Mouse (Mus musculus) hindbrain, embryonic 10.5 days (tissue): ENCODE measurements around the gene Dnajc3. TPM values are rescaled to one million over a fixed set of nuclear protein-coding genes. Genes with fewer than 3 reads are reported as not detected.

ENCODE experiments used
- DNase-seq: peaks from one replicate; pipeline ENCODE4 v3.0.0-alpha.2; 2017; ENCODE audit warnings: low spot score
- H3K27ac ChIP-seq: fragments of 300-500 bp; sonication (generic); 2 replicates; pipeline ENCODE4 v1.5.1; 2016; ENCODE audit warnings: mild to moderate bottlenecking, moderate library complexity
- H3K27me3 ChIP-seq: fragments of 300-500 bp; sonication (generic); 2 replicates; pipeline ENCODE4 v1.6.1; 2016; ENCODE audit warnings: mild to moderate bottlenecking; ENCODE audit not compliant: poor library complexity, insufficient read depth, severe bottlenecking
- H3K36me3 ChIP-seq: fragments of 300-500 bp; sonication (generic); 2 replicates; pipeline ENCODE4 v1.6.1; 2016; ENCODE audit warnings: mild to moderate bottlenecking, moderate library complexity
- H3K4me1 ChIP-seq: fragments of 300-500 bp; sonication (generic); replicated peaks from 2 replicates; pipeline ENCODE4 v1.6.1; 2016; ENCODE audit warnings: mild to moderate bottlenecking
- H3K4me3 ChIP-seq: fragments of 300-500 bp; sonication (generic); 2 replicates; pipeline ENCODE4 v1.5.1; 2016; ENCODE audit warnings: mild to moderate bottlenecking, moderate library complexity
- H3K9me3 ChIP-seq: fragments of 300-500 bp; sonication (generic); 2 replicates; pipeline ENCODE4 v1.6.1; 2016; ENCODE audit warnings: mild to moderate bottlenecking, moderate library complexity
- WGBS: fragments of 180-500 bp; shearing (Covaris S2); methylation state at CpG from one replicate; pipeline ENCODE4 v1.1.7; 2016; 5-methylcytosine and 5-hydroxymethylcytosine counted together
- polyA plus RNA-seq: library from polyadenylated mRNA; unstranded; fragments of >200 nt; fragmentation: Nextera tagmentation; extraction: Ambion mirVana; gene quantifications from 2 replicates; pipeline ENCODE4 v1.2.1, GENCODE M21; 2016

The Dnajc3 gene
- polyA plus RNA-seq, 1 experiment from 2014 or later, result 25.4 TPM

DNA sequence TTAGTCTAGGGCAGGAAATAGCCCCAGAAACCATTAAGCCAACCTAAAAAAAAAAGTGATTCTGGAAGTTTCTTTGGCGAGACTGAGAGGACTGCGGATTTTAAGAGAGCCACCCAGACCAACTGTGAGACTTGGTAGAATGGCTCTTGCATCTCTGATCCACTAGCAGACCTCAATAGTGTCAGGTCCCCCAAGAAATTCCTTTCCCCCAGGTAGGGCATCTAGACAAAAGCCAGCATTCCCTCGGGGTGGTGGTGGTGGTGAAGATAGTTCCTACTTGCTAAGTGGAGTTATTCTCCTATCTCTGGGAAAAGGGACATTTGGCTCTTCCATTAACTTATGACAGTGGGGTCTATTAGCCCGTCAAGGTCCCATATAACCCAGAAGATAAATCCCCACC is 824 bp upstream of the Dnajc3 start:
- Histone ChIP-seq H3K4me1 (peaks cover 39% of the 10 kb centered on the region), H3K4me3 (peak overlapping the region; percentile 99), H3K36me3 (no peaks in the 10 kb centered on the region), H3K9me3 (no peaks in the 10 kb centered on the region), H3K27ac (peak overlapping the region; percentile 97), H3K27me3 (no peaks in the 10 kb centered on the region)
- no peak for DNase-seq
- WGBS, result 31% methylated on average over 4 of the region's 4 CpGs

DNA sequence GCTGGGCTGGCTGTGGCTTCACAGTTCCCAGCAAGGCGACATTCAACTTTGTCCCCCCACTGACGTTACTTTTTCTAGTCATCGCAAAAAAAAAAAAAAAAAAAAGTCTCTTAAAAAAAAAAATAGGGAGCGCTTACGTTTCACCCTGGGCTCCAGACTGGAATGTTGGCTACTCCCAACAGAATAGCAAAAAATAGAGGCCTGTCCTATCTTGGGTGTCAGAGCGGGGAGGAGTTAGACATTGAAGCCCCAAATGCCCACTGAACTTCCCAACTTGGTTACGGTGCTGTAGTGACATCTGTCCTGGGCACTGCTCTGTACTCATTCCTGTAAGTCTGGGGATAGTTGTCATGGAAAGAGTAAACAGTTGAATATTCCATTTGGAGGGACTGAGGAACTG is 775 bp downstream of the Dnajc3 start:
- 1% methylated on average over 7 of the region's 7 CpGs for WGBS
- peak; percentile 20 for DNase-seq

DNA sequence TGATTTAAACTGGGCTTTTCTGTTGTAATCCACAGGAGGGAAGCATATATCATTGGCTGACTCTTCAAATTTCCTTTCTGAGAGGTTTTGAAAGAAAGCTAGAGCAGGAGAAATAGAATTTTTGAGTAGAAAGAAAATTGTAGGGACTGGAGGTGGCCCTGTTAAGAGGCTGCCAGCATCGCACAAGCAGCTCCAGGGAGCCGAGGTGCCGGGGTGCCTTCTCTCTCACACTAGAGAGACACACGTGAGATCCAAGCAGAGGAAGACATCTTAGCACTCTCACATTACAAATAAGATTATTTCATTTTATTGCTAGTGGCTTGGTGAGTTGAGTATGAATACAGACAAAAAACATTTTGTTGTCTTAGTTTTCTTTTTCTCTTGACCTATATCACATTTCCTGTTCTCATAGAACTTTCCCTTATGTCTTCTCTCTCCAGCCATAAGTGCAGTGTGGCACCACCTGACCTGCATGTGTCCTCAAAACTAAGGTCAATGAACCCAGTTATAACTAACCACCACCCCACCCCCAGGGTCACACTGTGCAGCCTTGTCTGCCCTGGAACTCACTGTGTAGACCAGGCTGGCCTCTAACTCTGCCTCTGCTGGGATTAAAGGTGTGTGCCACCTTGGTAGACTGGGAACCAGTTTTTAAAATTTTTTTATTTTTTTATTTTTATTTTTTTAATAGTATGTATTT is 3.2 kb downstream of the Dnajc3 start:
- no peak for DNase-seq
- H3K27me3 ChIP-seq, result no peaks in the 10 kb centered on the region
- H3K4me1 ChIP-seq, result peaks cover 43% of the 10 kb centered on the region
- no peak overlapping the region for H3K4me3 ChIP-seq
- H3K36me3 ChIP-seq, result no peaks in the 10 kb centered on the region
- WGBS, result 79% methylated on average over 4 of the region's 4 CpGs
- H3K27ac ChIP-seq, result no peak overlapping the region
- no peaks in the 10 kb centered on the region for H3K9me3 ChIP-seq

More for the DNA sequence above, 775 bp downstream of the Dnajc3 start:
- no peaks in the 10 kb centered on the region for H3K9me3 ChIP-seq
- H3K36me3 ChIP-seq, result no peaks in the 10 kb centered on the region
- peak overlapping the region; percentile 97 for H3K27ac ChIP-seq
- H3K4me1 ChIP-seq, result peaks cover 43% of the 10 kb centered on the region
- H3K27me3 ChIP-seq, result no peaks in the 10 kb centered on the region
- peak overlapping the region; percentile 99 for H3K4me3 ChIP-seq

DNA sequence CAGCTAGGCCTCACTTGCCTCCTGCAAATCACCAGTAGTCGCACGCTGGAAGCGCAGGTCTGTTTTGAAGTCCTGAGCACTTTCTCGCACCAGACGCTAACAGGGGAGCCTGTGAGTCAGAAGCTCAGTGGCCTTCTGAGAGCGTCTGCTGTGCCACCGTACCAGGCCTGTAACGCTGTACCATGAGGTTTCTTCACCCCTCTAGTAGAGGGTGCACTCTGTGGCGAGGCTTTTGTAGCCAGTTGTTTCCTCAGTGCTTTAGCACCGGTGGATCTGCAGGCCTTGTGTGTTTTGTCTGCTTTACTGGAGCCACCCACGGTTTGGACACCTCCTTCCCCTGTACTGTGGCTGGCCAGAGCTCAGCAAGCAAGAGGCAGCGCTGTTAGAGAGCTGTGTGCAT is 4.3 kb downstream of the Dnajc3 start:
- WGBS, result 40% methylated on average over 12 of the region's 12 CpGs
- H3K4me3 ChIP-seq, result no peak overlapping the region
- H3K4me1 ChIP-seq, result peaks cover 34% of the 10 kb centered on the region
- H3K36me3 ChIP-seq, result no peaks in the 10 kb centered on the region
- DNase-seq, result no peak
- H3K9me3 ChIP-seq, result no peaks in the 10 kb centered on the region
- no peaks in the 10 kb centered on the region for H3K27me3 ChIP-seq
- 0 out of 2 replicates have a peak overlapping the region, but pooled peaks have one; percentile 23 for H3K27ac ChIP-seq

DNA sequence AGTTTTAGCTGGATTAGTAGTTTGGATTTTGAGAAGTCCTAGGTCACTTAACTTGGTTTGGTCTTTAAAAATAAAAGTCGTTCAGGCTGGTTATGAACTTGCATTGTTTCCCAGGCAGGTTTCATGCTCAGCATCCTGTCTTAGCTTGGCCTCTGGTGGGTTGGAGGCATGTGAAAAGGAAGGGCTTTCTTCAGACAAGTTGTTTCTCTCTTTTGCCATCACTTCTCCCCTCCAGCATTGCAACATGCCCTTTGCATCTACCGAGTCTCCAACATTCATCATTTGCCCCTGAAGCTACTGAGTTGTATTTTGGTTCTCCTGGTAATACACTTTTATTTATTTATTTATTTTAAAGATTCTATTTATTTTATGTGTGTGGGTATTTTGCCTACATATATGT is 6.9 kb downstream of the Dnajc3 start:
- Histone ChIP-seq H3K4me3 (no peak overlapping the region), H3K9me3 (no peaks in the 10 kb centered on the region), H3K36me3 (no peaks in the 10 kb centered on the region), H3K27me3 (no peaks in the 10 kb centered on the region), H3K4me1 (peaks cover 17% of the 10 kb centered on the region), H3K27ac (no peak overlapping the region)
- no peak for DNase-seq
- WGBS, result 90% methylated on average over 2 of the region's 2 CpGs

DNA sequence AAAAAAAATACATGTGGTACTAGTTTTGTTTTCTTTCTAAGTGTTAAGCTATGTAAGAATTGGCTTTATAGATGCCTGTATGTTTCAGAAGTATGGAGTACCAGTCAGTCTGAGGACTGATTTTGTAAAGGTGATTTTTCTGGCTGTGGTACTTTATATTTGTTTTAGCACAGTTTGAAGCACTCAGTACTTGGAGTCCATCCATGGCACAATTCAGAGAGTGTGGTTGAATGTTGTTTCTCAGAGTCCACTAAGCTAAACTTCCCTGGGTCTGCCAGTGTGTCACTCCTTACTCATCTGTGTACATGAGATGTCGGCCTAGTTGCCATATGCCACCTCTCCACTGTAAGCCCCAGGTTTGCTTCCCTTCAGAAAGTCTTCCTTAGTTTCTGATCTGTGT is 11.1 kb downstream of the Dnajc3 start:
- no peak for DNase-seq
- no peak overlapping the region for H3K27ac ChIP-seq
- WGBS, result 90% methylated on average over 1 of the region's 1 CpGs
- H3K4me1 ChIP-seq, result 0 out of 2 replicates have a peak, but pooled peaks cover 7% of the 10 kb centered on the region
- no peaks in the 10 kb centered on the region for H3K9me3 ChIP-seq
- no peaks in the 10 kb centered on the region for H3K27me3 ChIP-seq
- peaks cover 10% of the 10 kb centered on the region for H3K36me3 ChIP-seq
- H3K4me3 ChIP-seq, result no peak overlapping the region

DNA sequence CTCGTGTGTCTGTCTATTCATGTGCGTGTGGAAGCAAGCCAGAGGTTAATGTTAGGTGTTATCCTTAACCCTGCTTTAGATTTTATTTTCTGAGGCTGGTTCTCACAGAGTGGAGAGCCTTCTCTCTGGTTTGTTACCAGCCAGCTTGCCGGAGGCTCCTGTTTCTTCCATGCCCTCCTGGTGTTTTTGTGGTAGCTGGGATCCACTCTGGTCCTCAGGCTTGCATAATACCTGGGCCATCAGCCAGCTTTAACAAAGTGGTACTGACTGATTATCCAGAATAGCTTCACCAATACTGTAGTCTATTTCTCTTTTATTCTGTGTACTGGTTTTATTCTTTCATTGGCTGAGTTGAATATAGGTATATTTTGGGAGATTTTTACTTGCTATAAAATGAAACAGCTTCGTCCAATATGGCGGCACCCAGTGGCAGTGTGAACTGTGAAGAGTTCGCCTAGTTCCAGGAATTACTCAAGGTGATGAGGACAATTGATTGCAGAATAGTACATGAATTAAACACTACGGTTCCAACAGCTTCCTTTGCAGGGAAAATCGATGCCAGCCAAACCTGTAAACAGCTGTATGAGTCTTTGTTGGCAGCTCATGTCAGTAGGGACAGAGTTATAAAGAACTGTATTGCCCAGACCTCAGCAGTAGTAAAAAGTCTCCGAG is 14.3 kb downstream of the Dnajc3 start:
- WGBS, result 91% methylated on average over 9 of the region's 9 CpGs
- Histone ChIP-seq H3K36me3 (peaks cover 31% of the 10 kb centered on the region), H3K4me1 (0 out of 2 replicates have a peak, but pooled peaks cover 7% of the 10 kb centered on the region), H3K27ac (no peak overlapping the region), H3K9me3 (no peaks in the 10 kb centered on the region), H3K27me3 (no peaks in the 10 kb centered on the region), H3K4me3 (no peak overlapping the region)
- no peak for DNase-seq

DNA sequence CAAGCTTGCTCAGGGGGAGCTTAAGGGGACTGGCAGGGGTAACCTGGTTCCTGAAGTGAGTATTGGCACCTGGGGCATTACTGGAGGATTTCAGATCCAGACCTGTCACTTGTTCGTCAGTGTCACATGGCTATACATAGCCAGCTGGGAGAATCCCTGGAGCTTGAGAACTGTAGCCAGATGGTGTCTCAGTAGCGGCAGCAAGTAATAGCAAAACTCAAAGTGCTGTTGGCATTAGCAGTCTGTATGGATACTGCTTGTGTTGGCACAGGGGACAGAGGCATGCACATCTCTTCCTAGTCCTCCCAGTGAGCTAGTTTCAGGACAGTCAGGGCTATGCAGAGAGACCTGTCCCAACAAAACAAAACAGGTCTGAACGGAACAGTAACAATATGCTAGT is 20.2 kb downstream of the Dnajc3 start:
- Histone ChIP-seq H3K9me3 (no peaks in the 10 kb centered on the region), H3K27ac (no peak overlapping the region), H3K4me3 (no peak overlapping the region), H3K27me3 (no peaks in the 10 kb centered on the region), H3K4me1 (no peaks in the 10 kb centered on the region), H3K36me3 (peaks cover 77% of the 10 kb centered on the region)
- WGBS, result 89% methylated on average over 3 of the region's 3 CpGs
- no peak for DNase-seq

DNA sequence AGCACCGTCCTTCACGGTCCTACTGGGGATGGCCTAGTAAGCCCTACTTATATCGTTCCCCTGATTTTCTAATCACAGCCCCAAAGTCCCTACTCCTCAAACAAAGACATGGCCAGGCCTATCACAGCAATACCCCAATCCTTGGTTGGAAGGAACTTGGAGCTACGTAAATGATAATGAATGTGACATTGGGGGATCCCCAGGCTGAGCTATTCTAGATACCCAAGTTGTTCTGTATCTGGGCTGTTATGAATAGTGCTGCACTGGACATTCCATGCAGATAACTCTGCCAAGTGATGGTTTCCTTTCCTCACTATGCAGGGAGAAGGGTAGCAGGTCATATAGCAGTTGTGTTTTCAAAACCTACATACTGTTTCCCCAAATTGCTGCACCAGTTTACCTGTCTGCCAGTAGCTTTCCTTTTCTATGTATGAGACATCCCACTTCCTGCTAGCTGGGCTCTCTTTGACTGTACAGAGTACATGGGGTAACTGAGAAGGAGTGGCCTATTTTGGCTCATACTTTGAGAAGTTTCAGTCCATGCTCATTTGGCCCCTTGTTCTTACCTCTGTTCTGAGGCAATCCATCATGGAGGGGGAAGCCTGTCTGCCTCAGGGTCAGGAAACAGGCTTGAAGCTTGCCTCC is 27.7 kb downstream of the Dnajc3 start:
- H3K27ac ChIP-seq, result no peak overlapping the region
- peaks cover 56% of the 10 kb centered on the region for H3K36me3 ChIP-seq
- 96% methylated on average over 4 of the region's 4 CpGs for WGBS
- no peaks in the 10 kb centered on the region for H3K27me3 ChIP-seq
- no peaks in the 10 kb centered on the region for H3K9me3 ChIP-seq
- no peaks in the 10 kb centered on the region for H3K4me1 ChIP-seq
- H3K4me3 ChIP-seq, result no peak overlapping the region
- DNase-seq, result no peak

DNA sequence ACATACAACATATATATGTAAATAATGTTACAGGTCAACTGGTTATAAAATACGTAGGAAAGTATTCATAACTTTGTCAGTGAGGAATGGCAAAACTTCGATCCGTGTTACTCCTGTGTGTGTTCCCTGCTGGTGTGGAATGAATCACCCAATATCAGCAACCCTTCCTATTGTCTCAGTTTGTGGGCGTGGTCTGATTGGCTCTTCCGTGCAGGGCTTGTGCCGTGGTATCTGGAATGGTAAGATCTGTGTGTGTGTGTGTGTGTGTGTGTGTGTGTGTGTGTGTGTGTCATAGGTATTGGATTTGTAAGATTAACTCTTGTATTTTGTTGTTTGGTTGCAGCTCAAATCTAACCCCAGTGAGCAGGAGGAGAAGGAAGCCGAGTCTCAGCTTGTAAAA is 29.9 kb downstream of the Dnajc3 start:
- Histone ChIP-seq H3K4me1 (no peaks in the 10 kb centered on the region), H3K9me3 (no peaks in the 10 kb centered on the region), H3K36me3 (peaks cover 57% of the 10 kb centered on the region), H3K4me3 (no peak overlapping the region), H3K27me3 (no peaks in the 10 kb centered on the region), H3K27ac (no peak overlapping the region)
- 88% methylated on average over 7 of the region's 7 CpGs for WGBS
- DNase-seq, result no peak

DNA sequence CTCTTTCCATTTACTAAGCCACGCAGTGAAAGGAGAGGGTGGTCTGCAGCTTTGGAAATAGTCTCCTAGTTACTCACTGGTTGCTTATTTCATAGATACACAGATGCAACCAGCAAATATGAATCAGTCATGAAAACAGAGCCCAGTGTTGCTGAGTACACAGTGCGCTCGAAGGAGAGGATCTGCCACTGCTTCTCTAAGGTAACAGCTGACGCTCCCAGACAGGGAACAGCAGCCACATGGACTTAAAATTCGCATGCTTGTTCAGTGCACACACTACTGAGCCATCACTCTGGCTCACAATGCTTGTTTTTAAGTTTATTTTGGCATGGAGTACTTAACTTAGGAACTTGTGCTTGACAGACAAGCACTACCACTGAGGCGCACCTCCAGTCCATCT is 34.5 kb downstream of the Dnajc3 start:
- Histone ChIP-seq H3K27ac (no peak overlapping the region), H3K27me3 (no peaks in the 10 kb centered on the region), H3K9me3 (no peaks in the 10 kb centered on the region), H3K36me3 (peaks cover 96% of the 10 kb centered on the region), H3K4me1 (no peaks in the 10 kb centered on the region), H3K4me3 (no peak overlapping the region)
- no peak for DNase-seq
- WGBS, result 96% methylated on average over 6 of the region's 6 CpGs

DNA sequence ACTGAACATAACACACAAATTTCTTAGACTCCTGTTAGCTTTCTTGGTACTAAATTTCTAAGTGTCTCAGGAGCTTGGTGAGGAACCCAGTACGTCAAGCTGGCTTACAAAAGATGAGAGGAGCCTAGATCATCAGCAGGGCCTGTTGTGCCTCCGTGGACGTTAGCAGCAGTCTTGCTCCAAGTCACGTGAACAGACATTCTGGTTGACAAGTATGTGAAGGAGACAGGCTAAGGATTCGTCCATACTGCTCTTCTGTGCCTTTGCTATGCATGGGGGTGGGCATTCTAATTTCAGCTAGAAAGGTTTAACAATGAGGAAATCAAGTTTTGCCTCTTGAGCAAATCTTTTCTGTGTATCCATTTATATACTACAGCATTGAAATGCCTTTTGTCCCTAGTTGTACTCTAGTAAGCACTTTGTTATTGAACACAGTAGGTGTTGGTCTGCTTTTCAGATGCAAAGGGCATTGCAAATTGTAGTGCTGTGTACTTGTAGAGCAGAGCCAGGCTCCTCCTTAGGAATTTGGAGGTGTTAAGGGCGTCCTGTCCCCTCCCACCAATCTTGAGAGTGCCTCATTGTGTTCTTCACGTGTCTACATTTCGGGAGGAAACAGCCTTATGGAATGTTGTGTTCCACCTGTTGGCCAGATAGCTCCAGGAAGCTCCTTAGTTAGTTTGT is 39.5 kb downstream of the Dnajc3 start:
- no peak overlapping the region for H3K27ac ChIP-seq
- H3K36me3 ChIP-seq, result peaks cover 89% of the 10 kb centered on the region
- no peak overlapping the region for H3K4me3 ChIP-seq
- no peaks in the 10 kb centered on the region for H3K27me3 ChIP-seq
- WGBS, result 71% methylated on average over 8 of the region's 8 CpGs
- H3K4me1 ChIP-seq, result no peaks in the 10 kb centered on the region
- no peaks in the 10 kb centered on the region for H3K9me3 ChIP-seq
- no peak for DNase-seq
